36 mouse cellular contexts compared by ENCODE assay signal in the genomic region with DNA sequence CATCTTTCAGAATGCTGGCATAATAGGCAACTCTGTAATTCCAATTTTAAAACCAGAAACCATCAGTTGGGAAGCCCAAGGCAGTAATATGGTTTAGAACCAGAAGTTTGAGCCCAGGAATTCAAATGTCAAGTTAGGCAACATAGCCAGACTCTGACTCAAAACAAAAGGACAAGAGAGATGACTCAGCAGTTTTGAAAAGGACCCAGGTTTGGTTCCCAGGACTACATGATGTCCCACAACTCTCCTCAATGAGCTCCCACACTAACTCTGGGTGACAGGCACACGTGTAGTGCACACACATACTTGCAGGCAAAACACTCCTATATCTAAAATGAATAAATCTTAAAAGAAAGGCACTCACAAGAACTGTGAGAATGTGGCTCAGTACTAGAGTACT. TPM values are rescaled to one million over a fixed set of nuclear protein-coding genes. Genes with fewer than 3 reads are reported as not detected.
A peak's percentile ranks its signal among the peaks of the same experiment; 100 is the strongest.
DNase-seq lines count a peak whose midpoint lies in the region; ATAC-seq lines count a peak whose summit lies in the region.
"Had no signal": no experiment of that assay in that cellular context is flagged by ENCODE, and none has a peak within 500 bp of the region (broad histone marks: within the 10 kb centered on the region; RNA-seq: fewer than 3 reads in every experiment).

No protein-coding gene starts in this region.

- H3K27ac ChIP-seq in kidney, embryonic 16.5 days (ENCODE audit: low read length): no peak overlapping the region
- no peak overlapping the region for H3K27ac ChIP-seq in midbrain, embryonic 13.5 days
- H3K27ac ChIP-seq: embryonic facial prominence, embryonic 12.5 days; embryonic facial prominence, embryonic 15.5 days; gastrocnemius, adult 2 months; heart, embryonic 15.5 days; hindbrain, embryonic 14.5 days; hindbrain, postnatal 0 days had no signal

- no peaks in the 10 kb centered on the region for H3K36me3 ChIP-seq in kidney, embryonic 16.5 days (ENCODE audit: insufficient read depth, low read length)
- H3K36me3 ChIP-seq in midbrain, embryonic 13.5 days: no peaks in the 10 kb centered on the region
- H3K36me3 ChIP-seq: embryonic facial prominence, embryonic 12.5 days; embryonic facial prominence, embryonic 15.5 days; G1E; heart, embryonic 12.5 days; heart, embryonic 15.5 days had no signal

- DNase-seq in heart, adult 11 months: peak; percentile 30
- no peak for DNase-seq in heart, postnatal 25 days (ENCODE audit: low spot score)
- peak; percentile 19 for DNase-seq in ES-CJ7 (ENCODE audit: low read depth, low spot score)
- DNase-seq in Muller cell, postnatal 12 days (ENCODE audit: inconsistent ontology term): peak; percentile 15
- no peak for DNase-seq in kidney, adult 18-20 months
- DNase-seq: adrenal gland, adult 2 months; adrenal gland, postnatal 14 days; B cell, adult 2 months; cerebellum, adult 11 months; cerebellum, adult 2 months; cerebellum, adult 9-11 months; cerebellum, postnatal 25 days; forebrain, postnatal 0 days; gastrocnemius, adult 2 months; gastrocnemius, postnatal 14 days; heart, adult 18-20 months; heart, postnatal 10 days; heart, postnatal 4 days had no signal

- no peak overlapping the region for H3K4me3 ChIP-seq in kidney, embryonic 16.5 days (ENCODE audit: low read length)
- H3K4me3 ChIP-seq in midbrain, embryonic 13.5 days (replicated peaks): no peak overlapping the region
- H3K4me3 ChIP-seq: embryonic facial prominence, embryonic 12.5 days; embryonic facial prominence, embryonic 15.5 days; gastrocnemius, adult 2 months; heart, embryonic 12.5 days; heart, embryonic 15.5 days had no signal

- no peak overlapping the region for H3K9ac ChIP-seq in kidney, embryonic 16.5 days (replicated peaks; ENCODE audit: low read length)
- no peak overlapping the region for H3K9ac ChIP-seq in midbrain, embryonic 13.5 days (replicated peaks)
- H3K9ac ChIP-seq: embryonic facial prominence, embryonic 12.5 days; embryonic facial prominence, embryonic 15.5 days; forebrain, postnatal 0 days; heart, embryonic 12.5 days; heart, embryonic 15.5 days; hindbrain, embryonic 14.5 days had no signal

- no peaks in the 10 kb centered on the region for H3K27me3 ChIP-seq in kidney, embryonic 16.5 days (ENCODE audit: insufficient read depth, low read length)
- no peaks in the 10 kb centered on the region for H3K27me3 ChIP-seq in midbrain, embryonic 13.5 days
- H3K27me3 ChIP-seq: embryonic facial prominence, embryonic 12.5 days; embryonic facial prominence, embryonic 15.5 days; heart, embryonic 12.5 days; heart, embryonic 15.5 days; Patski had no signal

- WGBS in kidney, embryonic 16.5 days: 85% methylated on average over 1 of the region's 1 CpGs
- WGBS in midbrain, embryonic 13.5 days: 80% methylated on average over 1 of the region's 1 CpGs

- no peaks in the 10 kb centered on the region for H3K4me1 ChIP-seq in kidney, embryonic 16.5 days (ENCODE audit: insufficient read depth, low read length)
- H3K4me1 ChIP-seq in midbrain, embryonic 13.5 days (replicated peaks): no peaks in the 10 kb centered on the region; the same call in 1 of the 2 replicates
- H3K4me1 ChIP-seq: embryonic facial prominence, embryonic 12.5 days; embryonic facial prominence, embryonic 15.5 days; heart, embryonic 12.5 days; heart, embryonic 15.5 days had no signal

- H3K4me2 ChIP-seq in kidney, embryonic 16.5 days (replicated peaks; ENCODE audit: low read depth, low read length): no peak overlapping the region
- no peak overlapping the region for H3K4me2 ChIP-seq in midbrain, embryonic 13.5 days (replicated peaks)
- H3K4me2 ChIP-seq: embryonic facial prominence, embryonic 12.5 days; embryonic facial prominence, embryonic 15.5 days; heart, embryonic 12.5 days; heart, embryonic 15.5 days; hindbrain, embryonic 14.5 days had no signal

- no peak for ATAC-seq in kidney, embryonic 16.5 days (ENCODE audit: low FRiP score, low TSS enrichment)
- ATAC-seq in midbrain, embryonic 13.5 days: no peak
- ATAC-seq: forebrain, embryonic 14.5 days; forebrain, postnatal 0 days; hindbrain, postnatal 0 days; inflammation-experienced regulatory T-cells, adult 6 months; Patski had no signal

- intact Hi-C loops in heart, postnatal 25 days (cut with DNase I): no loop called here

- H3K9me3 ChIP-seq in kidney, embryonic 16.5 days (ENCODE audit: low read length): no peaks in the 10 kb centered on the region
- no peaks in the 10 kb centered on the region for H3K9me3 ChIP-seq in midbrain, embryonic 13.5 days
- H3K9me3 ChIP-seq: embryonic facial prominence, embryonic 12.5 days; embryonic facial prominence, embryonic 15.5 days; G1E; heart, embryonic 15.5 days had no signal

RNA-seq across cellular contexts. Expression of gene A930004D18Rik, which starts 18.4 kb away (rescaled TPM):
- 1 to 10 TPM; 3.5 to 3.8 TPM for total RNA-seq in heart, postnatal 25 days (2021)
- polyA plus RNA-seq in kidney, embryonic 16.5 days (2015; fragmentation: Nextera tagmentation; extraction: Ambion mirVana): 14.1 and 16.2 TPM in 2 replicates
- 14.7 and 17.1 TPM in 2 replicates for polyA plus RNA-seq in midbrain, embryonic 13.5 days (2015; fragmentation: Nextera tagmentation; extraction: Ambion mirVana)

RNA-seq across cellular contexts. Expression of gene H2al2a, which starts 22.4 kb away (rescaled TPM):
- not detected for total RNA-seq in heart, postnatal 25 days (2021)
- not detected in 2 replicates for polyA plus RNA-seq in kidney, embryonic 16.5 days (2015; fragmentation: Nextera tagmentation; extraction: Ambion mirVana)
- not detected in 2 replicates for polyA plus RNA-seq in midbrain, embryonic 13.5 days (2015; fragmentation: Nextera tagmentation; extraction: Ambion mirVana)
- total RNA-seq: adrenal gland, adult 2 months; adrenal gland, postnatal 14 days; adrenal gland, postnatal 4 days; common myeloid progenitor, adult 5-6 weeks; forebrain, postnatal 0 days; G1E; gastrocnemius, adult 2 months; gastrocnemius, postnatal 14 days; gastrocnemius, postnatal 4 days; heart, adult 18-20 months; heart, postnatal 10 days; heart, postnatal 4 days; hindbrain, postnatal 0 days had no signal
- polyA plus RNA-seq: adrenal gland, adult 2 months; cerebellum, adult 2 months; embryonic facial prominence, embryonic 12.5 days; embryonic facial prominence, embryonic 15.5 days; forebrain, embryonic 11.5 days; forebrain, embryonic 14.5 days; forebrain, postnatal 0 days; frontal cortex, adult 2 months; G1E; heart, embryonic 12.5 days; heart, embryonic 15.5 days; hindbrain, embryonic 11.5 days; hindbrain, embryonic 14.5 days; hindbrain, postnatal 0 days; inflammation-experienced regulatory T-cells, adult 6 months; Patski had no signal

RNA-seq across cellular contexts. Expression of gene Skida1, which starts 29.7 kb away (rescaled TPM):
- total RNA-seq in heart, postnatal 25 days (2021): 1 to 10 TPM; 3.3 to 4.0 TPM
- 8.8 and 9.2 TPM in 2 replicates for polyA plus RNA-seq in kidney, embryonic 16.5 days (2015; fragmentation: Nextera tagmentation; extraction: Ambion mirVana)
- polyA plus RNA-seq in midbrain, embryonic 13.5 days (2015; fragmentation: Nextera tagmentation; extraction: Ambion mirVana): 17.8 and 18.3 TPM in 2 replicates
- total RNA-seq: common myeloid progenitor, adult 5-6 weeks had no signal

RNA-seq across cellular contexts. Expression of gene Mllt10, which starts 35.9 kb away (rescaled TPM):
- total RNA-seq in heart, postnatal 25 days (2021): 10 to 100 TPM; 32.6 to 35.1 TPM
- polyA plus RNA-seq in kidney, embryonic 16.5 days (2015; fragmentation: Nextera tagmentation; extraction: Ambion mirVana): 63.4 and 73.6 TPM in 2 replicates
- 69.6 and 75.2 TPM in 2 replicates for polyA plus RNA-seq in midbrain, embryonic 13.5 days (2015; fragmentation: Nextera tagmentation; extraction: Ambion mirVana)

Comparison
In these comparisons a context has a peak if more than half of its experiments do, and no peak if none do; other contexts are left out.
1. DNase-seq: peak in heart, adult 11 months (single experiment), ES-CJ7 (single experiment) and Muller cell, postnatal 12 days (single experiment); none in heart, postnatal 25 days (single experiment) and kidney, adult 18-20 months (single experiment).